Mouse (Mus musculus) hindbrain, postnatal 0 days (tissue): Measurements from ENCODE around the gene Mre11a. TPM values are rescaled to one million over a fixed set of nuclear protein-coding genes. Genes with fewer than 3 reads are reported as not detected.

Source experiments
- ATAC-seq: fragments of 200-750 bp; cut with Nextera tagmentation; 2 replicates; pipeline ENCODE4 v1.8.0; 2017; ENCODE audit warnings: mild to moderate bottlenecking, moderate TSS enrichment, moderate library complexity
- DNase-seq: peaks from one replicate; pipeline ENCODE4 v3.0.0-alpha.2; 2015; ENCODE audit warnings: low spot score
- H3K27ac ChIP-seq: fragments of 300-500 bp; sonication (generic); 2 replicates; pipeline ENCODE4 v1.5.1; 2014; ENCODE audit warnings: mild to moderate bottlenecking
- H3K27me3 ChIP-seq: fragments of 300-500 bp; sonication (generic); 2 replicates; pipeline ENCODE4 v1.6.1; 2014; ENCODE audit warnings: low read length, mixed read lengths; ENCODE audit not compliant: insufficient read depth
- H3K36me3 ChIP-seq: fragments of 300-500 bp; sonication (generic); 2 replicates; pipeline ENCODE4 v1.6.1; 2014; ENCODE audit warnings: low read length, mixed read lengths; ENCODE audit not compliant: insufficient read depth
- H3K4me1 ChIP-seq: fragments of 300-500 bp; sonication (generic); 2 replicates; pipeline ENCODE4 v1.6.1; 2014; ENCODE audit warnings: antibody characterized with exemption, low read length, mixed read lengths; ENCODE audit not compliant: insufficient read depth
- H3K4me2 ChIP-seq: fragments of 300-500 bp; sonication (generic); 2 replicates; pipeline ENCODE4 v1.6.1; 2014; ENCODE audit warnings: low read depth, mild to moderate bottlenecking, low read length, moderate library complexity, mixed read lengths
- H3K4me3 ChIP-seq: fragments of 300-500 bp; sonication (generic); 2 replicates; pipeline ENCODE4 v1.5.1; 2014; ENCODE audit warnings: low read length
- H3K9ac ChIP-seq: fragments of 300-500 bp; sonication (generic); replicated peaks from 2 replicates; pipeline ENCODE4 v1.6.1; 2014; ENCODE audit warnings: mild to moderate bottlenecking, low read length, moderate library complexity, mixed read lengths
- H3K9me3 ChIP-seq: fragments of 300-500 bp; sonication (generic); 2 replicates; pipeline ENCODE4 v1.6.1; 2016; ENCODE audit warnings: low read length, mixed read lengths
- CTCF ChIP-seq: IDR thresholded peaks from 2 replicates; pipeline ENCODE4 v1.5.1; 2016; ENCODE audit warnings: antibody characterized with exemption, control low read depth, low read depth
- WGBS: fragments of 180-500 bp; shearing (Covaris S2); extraction: QIAGEN DNeasy Blood & Tissue Kit; methylation state at CpG from one replicate; pipeline ENCODE4 v1.1.7; 2014; 5-methylcytosine and 5-hydroxymethylcytosine counted together
- polyA plus RNA-seq: library from polyadenylated mRNA; unstranded; fragments of >200 nt; fragmentation: Nextera tagmentation; extraction: Ambion mirVana; gene quantifications from 2 replicates; pipeline ENCODE4 v1.2.1, GENCODE M21; 2015
- total RNA-seq: library from RNA; depleted of rRNA; stranded (reverse); fragments of >200 nt; gene quantifications from 2 replicates; pipeline ENCODE4 v1.2.3, GENCODE M21; 2014

The Mre11a gene
- total and polyA plus RNA-seq, 2 experiments from 2014 or later = 6.1 to 8.9 TPM

- Histone ChIP-seq H3K27ac (no peak overlapping the region), H3K9me3 (no peaks in the 10 kb centered on the region), H3K4me3 (no peak overlapping the region), H3K4me1 (peaks cover 5% of the 10 kb centered on the region), H3K36me3 (no peaks in the 10 kb centered on the region), H3K9ac (no peak overlapping the region), H3K4me2 (no peak overlapping the region), H3K27me3 (peaks cover 15% of the 10 kb centered on the region; the same call in 1 of the 2 replicates)
- ATAC-seq (no peak), DNase-seq (peak; percentile 42)
- TF ChIP-seq CTCF = no peak
- 31% methylated on average over 4 of the region's 4 CpGs for WGBS
Measured at GRCm38 (mm10) chr9:14856922-14857654, 72.6 kb downstream of the Mre11a start.

GRCm38 (mm10) chr9:14858170-14858706 is 73.8 kb downstream of the Mre11a start:
- no peaks in the 10 kb centered on the region for H3K36me3 ChIP-seq
- H3K9me3 ChIP-seq = no peaks in the 10 kb centered on the region
- no peak overlapping the region for H3K27ac ChIP-seq
- no peak overlapping the region for H3K4me2 ChIP-seq
- no peak overlapping the region for H3K4me3 ChIP-seq
- TF ChIP-seq CTCF = no peak
- WGBS = 60% methylated on average over 7 of the region's 7 CpGs
- H3K4me1 ChIP-seq = peaks cover 5% of the 10 kb centered on the region
- DNase-seq (no peak), ATAC-seq (no peak)
- no peak overlapping the region for H3K9ac ChIP-seq
- peaks cover 15% of the 10 kb centered on the region; the same call in 1 of the 2 replicates for H3K27me3 ChIP-seq

- ATAC-seq = no peak
Measured at GRCm38 (mm10) chr9:14858782-14859181, 74.3 kb downstream of the Mre11a start.

GRCm38 (mm10) chr9:14859868-14860639 is 75.6 kb downstream of the Mre11a start, which contains the start of gene Gpr83:
Gpr83 (plus strand) TSS chr9:14860210.
- H3K36me3 ChIP-seq = no peaks in the 10 kb centered on the region
- no peak for TF ChIP-seq CTCF
- H3K4me2 ChIP-seq = peak within 1 kb of the TSS; percentile 88
- H3K9me3 ChIP-seq = no peaks in the 10 kb centered on the region
- no peak within 1 kb of the TSS for H3K27ac ChIP-seq
- peaks cover 5% of the 10 kb centered on the region for H3K4me1 ChIP-seq
- peak within 1 kb of the TSS; percentile 42 for H3K4me3 ChIP-seq
- peak within 1 kb of the TSS; percentile 45 for H3K9ac ChIP-seq
- peaks cover 18% of the 10 kb centered on the region for H3K27me3 ChIP-seq
- ATAC-seq (peak; percentile 85), DNase-seq (peak; percentile 62)
- WGBS = under 1% methylated on average over 47 of the region's 47 CpGs

More at GRCm38 (mm10) chr9:14858782-14859181, 74.3 kb downstream of the Mre11a start:
- Histone ChIP-seq H3K4me3 (no peak overlapping the region), H3K9me3 (no peaks in the 10 kb centered on the region), H3K27ac (no peak overlapping the region), H3K9ac (no peak overlapping the region), H3K4me2 (no peak overlapping the region), H3K4me1 (peaks cover 5% of the 10 kb centered on the region), H3K36me3 (no peaks in the 10 kb centered on the region), H3K27me3 (peaks cover 17% of the 10 kb centered on the region)
- no peak for DNase-seq
- 85% methylated on average over 3 of the region's 3 CpGs for WGBS
- no peak for TF ChIP-seq CTCF

GRCm38 (mm10) chr9:14863126-14863525 is 78.7 kb downstream of the Mre11a start:
- Histone ChIP-seq H3K4me3 (no peak overlapping the region), H3K27me3 (peaks cover 18% of the 10 kb centered on the region), H3K4me2 (no peak overlapping the region), H3K4me1 (peaks cover 5% of the 10 kb centered on the region), H3K9ac (no peak overlapping the region), H3K36me3 (no peaks in the 10 kb centered on the region), H3K9me3 (no peaks in the 10 kb centered on the region), H3K27ac (no peak overlapping the region)
- ATAC-seq (no peak), DNase-seq (no peak)
- WGBS = 83% methylated on average over 3 of the region's 3 CpGs
- TF ChIP-seq CTCF = no peak

- ATAC-seq (no peak), DNase-seq (no peak)
- no peak overlapping the region for H3K4me2 ChIP-seq
- H3K9ac ChIP-seq = no peak overlapping the region
- no peak for TF ChIP-seq CTCF
- no peaks in the 10 kb centered on the region for H3K9me3 ChIP-seq
- no peak overlapping the region for H3K4me3 ChIP-seq
- no peak overlapping the region for H3K27ac ChIP-seq
- peaks cover 14% of the 10 kb centered on the region for H3K27me3 ChIP-seq
- no peaks in the 10 kb centered on the region for H3K36me3 ChIP-seq
- 73% methylated on average over 9 of the region's 9 CpGs for WGBS
- H3K4me1 ChIP-seq = peaks cover 5% of the 10 kb centered on the region; the same call in 1 of the 2 replicates
Measured at GRCm38 (mm10) chr9:14864726-14865125, 80.3 kb downstream of the Mre11a start.
